Mouse (Mus musculus) stomach, postnatal 0 days (tissue): Measurements from ENCODE around the gene Pm20d1.

Experiments
- CTCF ChIP-seq: IDR thresholded peaks from 2 replicates; pipeline ENCODE4 v1.5.1; 2016; ENCODE audit warnings: antibody characterized with exemption, low read depth, mild to moderate bottlenecking, moderate library complexity
- EP300 ChIP-seq: optimal IDR thresholded peaks from 2 replicates; pipeline ENCODE3; 2016; ENCODE audit warnings: antibody characterized with exemption

- no peak for TF ChIP-seq CTCF
- no peak for TF ChIP-seq EP300
These were observed 14.2 kb downstream of the Pm20d1 start for GRCm38 (mm10) chr1:131811393-131811792.
